Mouse (Mus musculus) midbrain, embryonic 11.5 days (tissue): ENCODE results near the gene Bloc1s2. TPM values are rescaled to one million over a fixed set of nuclear protein-coding genes. Genes with fewer than 3 reads are reported as not detected.

Source experiments
- ATAC-seq: fragments of 200-750 bp; cut with Nextera tagmentation; 2 replicates; pipeline ENCODE4 v1.8.0; 2017; ENCODE audit warnings: moderate TSS enrichment, moderate library complexity; ENCODE audit not compliant: low FRiP score
- DNase-seq: peaks from one replicate; pipeline ENCODE4 v3.0.0; 2015; ENCODE audit warnings: low spot score; ENCODE audit errors: missing footprints
- H3K27ac ChIP-seq: fragments of 300-500 bp; sonication (generic); 2 replicates; pipeline ENCODE4 v1.5.1; 2014; ENCODE audit warnings: low read depth, low read length
- H3K27me3 ChIP-seq: fragments of 300-500 bp; sonication (generic); 2 replicates; pipeline ENCODE4 v1.6.1; 2014; ENCODE audit warnings: mild to moderate bottlenecking, low read length, moderate library complexity, mixed read lengths; ENCODE audit not compliant: control insufficient read depth, insufficient read depth
- H3K36me3 ChIP-seq: fragments of 300-500 bp; sonication (generic); 2 replicates; pipeline ENCODE4 v1.6.1; 2014; ENCODE audit warnings: mild to moderate bottlenecking, low read length, moderate library complexity, mixed read lengths; ENCODE audit not compliant: control insufficient read depth, insufficient read depth
- H3K4me1 ChIP-seq: fragments of 300-500 bp; sonication (generic); 2 replicates; pipeline ENCODE4 v1.6.1; 2014; ENCODE audit warnings: low read length; ENCODE audit not compliant: control insufficient read depth, insufficient read depth
- H3K4me2 ChIP-seq: fragments of 300-500 bp; sonication (generic); 2 replicates; pipeline ENCODE4 v1.6.1; 2014; ENCODE audit warnings: mild to moderate bottlenecking, moderate library complexity
- H3K4me3 ChIP-seq: fragments of 300-500 bp; sonication (generic); 2 replicates; pipeline ENCODE4 v1.5.1; 2014; ENCODE audit warnings: low read depth, low read length
- H3K9ac ChIP-seq: fragments of 300-500 bp; sonication (generic); 2 replicates; pipeline ENCODE4 v1.6.1; 2014; ENCODE audit warnings: low read length
- H3K9me3 ChIP-seq: fragments of 300-500 bp; sonication (generic); 2 replicates; pipeline ENCODE4 v1.6.1; 2016; ENCODE audit warnings: low read length; ENCODE audit not compliant: control insufficient read depth
- WGBS: fragments of 180-500 bp; shearing (Covaris S2); extraction: QIAGEN DNeasy Blood & Tissue Kit; methylation state at CpG from one replicate; pipeline ENCODE4 v1.1.7; 2014; 5-methylcytosine and 5-hydroxymethylcytosine counted together
- polyA plus RNA-seq: library from polyadenylated mRNA; unstranded; fragments of >200 nt; fragmentation: Nextera tagmentation; extraction: Ambion mirVana; gene quantifications from 2 replicates; pipeline ENCODE4 v1.2.1, GENCODE M21; 2014

Gene Bloc1s2
- polyA plus RNA-seq, result 113 and 128 TPM in 2 replicates

- Histone ChIP-seq H3K36me3 (peaks cover 6% of the 10 kb centered on the region; the same call in 1 of the 2 replicates), H3K4me1 (peaks cover 6% of the 10 kb centered on the region), H3K4me2 (peak within 1 kb of the TSS; percentile 71), H3K4me3 (peak within 1 kb of the TSS; percentile 68), H3K27ac (0 out of 2 replicates have a peak within 1 kb of the TSS, but pooled peaks have one; percentile 22), H3K9ac (peak within 1 kb of the TSS; percentile 79), H3K27me3 (no peaks in the 10 kb centered on the region), H3K9me3 (no peaks in the 10 kb centered on the region)
- ATAC-seq (peak; percentile 88), DNase-seq (peak; percentile 98)
- WGBS, result 4% methylated on average over 46 of the region's 46 CpGs
Observed at GRCm38 (mm10) chr19:44145702-44146567, at the start of gene Bloc1s2. Gene Bloc1s2, minus strand, starts transcription at chr19:44146446.

GRCm38 (mm10) chr19:44195138-44195537 is 48.9 kb upstream of the Bloc1s2 start:
- no peak for ATAC-seq
- H3K4me2 ChIP-seq, result no peak overlapping the region
- 9% methylated on average over 7 of the region's 7 CpGs for WGBS

GRCm38 (mm10) chr19:44193906-44194305 is 47.7 kb upstream of the Bloc1s2 start:
- DNase-seq (no peak), ATAC-seq (no peak)
- no peaks in the 10 kb centered on the region for H3K27me3 ChIP-seq
- no peaks in the 10 kb centered on the region for H3K9me3 ChIP-seq
- H3K4me3 ChIP-seq, result no peak overlapping the region
- 86% methylated on average over 7 of the region's 7 CpGs for WGBS
- no peak overlapping the region for H3K9ac ChIP-seq
- no peak overlapping the region for H3K4me2 ChIP-seq
- H3K36me3 ChIP-seq, result no peaks in the 10 kb centered on the region
- H3K27ac ChIP-seq, result no peak overlapping the region
- H3K4me1 ChIP-seq, result no peaks in the 10 kb centered on the region

More at GRCm38 (mm10) chr19:44195138-44195537, 48.9 kb upstream of the Bloc1s2 start:
- DNase-seq, result peak; percentile 95
- Histone ChIP-seq H3K4me1 (no peaks in the 10 kb centered on the region), H3K36me3 (no peaks in the 10 kb centered on the region), H3K4me3 (no peak overlapping the region), H3K9me3 (no peaks in the 10 kb centered on the region), H3K9ac (no peak overlapping the region), H3K27me3 (no peaks in the 10 kb centered on the region), H3K27ac (no peak overlapping the region)

GRCm38 (mm10) chr19:44192342-44192741 is 46.1 kb upstream of the Bloc1s2 start, which contains the start of gene Pkd2l1:
Gene Pkd2l1, minus strand, starts transcription at chr19:44192442.
- no peak for DNase-seq
- no peak within 1 kb of the TSS for H3K27ac ChIP-seq

GRCm38 (mm10) chr19:44189056-44189455 is 42.8 kb upstream of the Bloc1s2 start:
- Histone ChIP-seq H3K27ac (no peak overlapping the region), H3K4me1 (no peaks in the 10 kb centered on the region), H3K27me3 (no peaks in the 10 kb centered on the region), H3K9me3 (no peaks in the 10 kb centered on the region), H3K36me3 (no peaks in the 10 kb centered on the region), H3K4me2 (no peak overlapping the region), H3K4me3 (no peak overlapping the region), H3K9ac (no peak overlapping the region)
- ATAC-seq (no peak), DNase-seq (no peak)
- 80% methylated on average over 4 of the region's 4 CpGs for WGBS

More at GRCm38 (mm10) chr19:44192342-44192741, 46.1 kb upstream of the Bloc1s2 start, which contains the start of gene Pkd2l1:
- no peaks in the 10 kb centered on the region for H3K36me3 ChIP-seq
- no peak for ATAC-seq
- no peaks in the 10 kb centered on the region for H3K4me1 ChIP-seq
- H3K4me3 ChIP-seq, result no peak within 1 kb of the TSS
- no peak within 1 kb of the TSS for H3K4me2 ChIP-seq
- WGBS, result 39% methylated on average over 3 of the region's 3 CpGs
- no peak within 1 kb of the TSS for H3K9ac ChIP-seq
- H3K9me3 ChIP-seq, result no peaks in the 10 kb centered on the region
- no peaks in the 10 kb centered on the region for H3K27me3 ChIP-seq

GRCm38 (mm10) chr19:44183968-44184367 is 37.7 kb upstream of the Bloc1s2 start:
- H3K4me1 ChIP-seq, result no peaks in the 10 kb centered on the region
- WGBS, result 78% methylated on average over 3 of the region's 3 CpGs
- no peak overlapping the region for H3K27ac ChIP-seq
- no peak overlapping the region for H3K9ac ChIP-seq
- H3K27me3 ChIP-seq, result no peaks in the 10 kb centered on the region
- H3K4me3 ChIP-seq, result no peak overlapping the region
- no peak for ATAC-seq
- no peak for DNase-seq
- no peaks in the 10 kb centered on the region for H3K36me3 ChIP-seq
- H3K9me3 ChIP-seq, result no peaks in the 10 kb centered on the region
- no peak overlapping the region for H3K4me2 ChIP-seq

GRCm38 (mm10) chr19:44180502-44180901 is 34.3 kb upstream of the Bloc1s2 start:
- Histone ChIP-seq H3K4me1 (no peaks in the 10 kb centered on the region), H3K27me3 (no peaks in the 10 kb centered on the region), H3K9ac (no peak overlapping the region), H3K4me3 (no peak overlapping the region), H3K27ac (no peak overlapping the region), H3K4me2 (no peak overlapping the region), H3K36me3 (no peaks in the 10 kb centered on the region), H3K9me3 (no peaks in the 10 kb centered on the region)
- 70% methylated on average over 1 of the region's 1 CpGs for WGBS
- ATAC-seq (no peak), DNase-seq (no peak)

- H3K27me3 ChIP-seq, result no peaks in the 10 kb centered on the region
- H3K4me3 ChIP-seq, result no peak overlapping the region
- no peak for ATAC-seq
- 87% methylated on average over 3 of the region's 3 CpGs for WGBS
- H3K9ac ChIP-seq, result no peak overlapping the region
- H3K36me3 ChIP-seq, result no peaks in the 10 kb centered on the region
- 0 out of 2 replicates have a peak, but pooled peaks cover 5% of the 10 kb centered on the region for H3K9me3 ChIP-seq
- no peak overlapping the region for H3K27ac ChIP-seq
- no peak overlapping the region for H3K4me2 ChIP-seq
- no peak for DNase-seq
- H3K4me1 ChIP-seq, result no peaks in the 10 kb centered on the region
Observed at GRCm38 (mm10) chr19:44176741-44177140, 30.5 kb upstream of the Bloc1s2 start.

GRCm38 (mm10) chr19:44174835-44175234 is 28.6 kb upstream of the Bloc1s2 start:
- H3K4me2 ChIP-seq, result no peak overlapping the region
- no peak for DNase-seq
- 67% methylated on average over 8 of the region's 8 CpGs for WGBS
- ATAC-seq, result no peak
- no peak overlapping the region for H3K4me3 ChIP-seq
- no peaks in the 10 kb centered on the region for H3K27me3 ChIP-seq
- H3K4me1 ChIP-seq, result no peaks in the 10 kb centered on the region
- 0 out of 2 replicates have a peak, but pooled peaks cover 5% of the 10 kb centered on the region for H3K9me3 ChIP-seq
- no peak overlapping the region for H3K27ac ChIP-seq
- no peaks in the 10 kb centered on the region for H3K36me3 ChIP-seq
- H3K9ac ChIP-seq, result no peak overlapping the region
